Mouse (Mus musculus) stomach, embryonic 15.5 days (tissue): ENCODE data around the gene Cenpv. TPM values are rescaled to one million over a fixed set of nuclear protein-coding genes. Genes with fewer than 3 reads are reported as not detected.

Experiments
- ATAC-seq: fragments of 200-750 bp; cut with Nextera tagmentation; 2 replicates; pipeline ENCODE4 v1.8.0; 2017; ENCODE audit warnings: low read depth, moderate number of reproducible peaks, moderate TSS enrichment; ENCODE audit not compliant: insufficient read depth, low FRiP score
- H3K27ac ChIP-seq: fragments of 300-500 bp; sonication (generic); 2 replicates; pipeline ENCODE4 v1.5.1; 2015; ENCODE audit warnings: mild to moderate bottlenecking, inconsistent platforms
- H3K27me3 ChIP-seq: fragments of 300-500 bp; sonication (generic); replicated peaks from 2 replicates; pipeline ENCODE4 v1.6.1; 2015; ENCODE audit warnings: inconsistent platforms
- H3K36me3 ChIP-seq: fragments of 300-500 bp; sonication (generic); 2 replicates; pipeline ENCODE4 v1.6.1; 2015; ENCODE audit warnings: inconsistent platforms
- H3K4me1 ChIP-seq: fragments of 300-500 bp; sonication (generic); 2 replicates; pipeline ENCODE4 v1.6.1; 2015; ENCODE audit warnings: inconsistent platforms
- H3K4me2 ChIP-seq: fragments of 300-500 bp; sonication (generic); 2 replicates; pipeline ENCODE4 v1.6.1; 2015; ENCODE audit warnings: mild to moderate bottlenecking, inconsistent platforms
- H3K4me3 ChIP-seq: fragments of 300-500 bp; sonication (generic); replicated peaks from 2 replicates; pipeline ENCODE4 v1.5.1; 2015; ENCODE audit warnings: inconsistent platforms
- H3K9ac ChIP-seq: fragments of 300-500 bp; sonication (generic); 2 replicates; pipeline ENCODE4 v1.6.1; 2015; ENCODE audit warnings: inconsistent platforms
- H3K9me3 ChIP-seq: fragments of 300-500 bp; sonication (generic); 2 replicates; pipeline ENCODE4 v1.6.1; 2016; ENCODE audit warnings: inconsistent platforms
- WGBS: fragments of 180-500 bp; shearing (Covaris S2); methylation state at CpG from one replicate; pipeline ENCODE4 v1.1.7; 2015; 5-methylcytosine and 5-hydroxymethylcytosine counted together
- polyA plus RNA-seq: library from polyadenylated mRNA; unstranded; fragments of >200 nt; fragmentation: Nextera tagmentation; extraction: Ambion mirVana; gene quantifications from 2 replicates; pipeline ENCODE4 v1.2.1, GENCODE M21; 2015

Cenpv gene
- polyA plus RNA-seq, 1 experiment from 2014 or later, result 29.0 TPM

- Histone ChIP-seq H3K4me1 (peaks cover 14% of the 10 kb centered on the region), H3K27me3 (no peaks in the 10 kb centered on the region), H3K4me2 (no peak overlapping the region), H3K9ac (no peak overlapping the region), H3K27ac (no peak overlapping the region), H3K4me3 (no peak overlapping the region), H3K36me3 (no peaks in the 10 kb centered on the region), H3K9me3 (no peaks in the 10 kb centered on the region)
- ATAC-seq, result no peak
- 93% methylated on average over 2 of the region's 2 CpGs for WGBS
Measured at GRCm38 (mm10) chr11:62498802-62499201, 40.3 kb downstream of the Cenpv start.

- Histone ChIP-seq H3K4me3 (no peak overlapping the region), H3K36me3 (no peaks in the 10 kb centered on the region), H3K9me3 (no peaks in the 10 kb centered on the region), H3K27ac (no peak overlapping the region), H3K9ac (no peak overlapping the region), H3K27me3 (no peaks in the 10 kb centered on the region), H3K4me1 (peaks cover 14% of the 10 kb centered on the region), H3K4me2 (no peak overlapping the region)
- 42% methylated on average over 3 of the region's 3 CpGs for WGBS
- ATAC-seq, result no peak
Measured at GRCm38 (mm10) chr11:62497181-62497580, 41.9 kb downstream of the Cenpv start.

DNA sequence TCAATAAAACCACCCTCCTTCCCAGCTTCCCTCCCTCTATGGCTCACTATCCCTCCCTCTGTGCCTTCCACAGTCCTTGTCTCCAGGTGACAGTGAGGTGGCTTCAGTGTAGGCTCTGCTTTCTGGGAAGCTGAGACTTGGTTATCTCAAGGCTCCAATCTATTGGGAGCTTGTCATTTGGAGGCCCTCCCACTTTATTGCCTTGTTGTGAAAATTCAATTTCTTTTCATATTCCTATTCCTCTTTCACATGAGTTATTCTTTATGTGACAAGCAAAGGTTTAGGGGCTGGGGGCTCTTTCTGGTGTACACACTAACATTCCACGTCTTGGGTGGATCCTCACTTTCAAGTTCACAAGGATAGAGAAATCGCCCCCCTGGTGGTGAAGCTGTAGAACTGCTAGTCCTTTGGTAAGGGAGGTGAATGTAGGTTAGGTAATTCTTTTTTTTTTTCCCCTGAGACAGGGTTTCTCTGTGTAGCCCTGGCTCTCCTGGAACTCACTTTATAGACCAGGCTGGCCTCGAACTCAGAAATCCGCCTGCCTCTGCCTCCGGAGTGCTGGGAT is 42.8 kb downstream of the Cenpv start:
- no peak overlapping the region for H3K27ac ChIP-seq
- WGBS, result 63% methylated on average over 5 of the region's 5 CpGs
- no peak overlapping the region for H3K4me3 ChIP-seq
- no peaks in the 10 kb centered on the region for H3K9me3 ChIP-seq
- H3K36me3 ChIP-seq, result no peaks in the 10 kb centered on the region
- no peak overlapping the region for H3K9ac ChIP-seq
- ATAC-seq, result no peak
- peaks cover 14% of the 10 kb centered on the region for H3K4me1 ChIP-seq
- H3K4me2 ChIP-seq, result no peak overlapping the region
- H3K27me3 ChIP-seq, result no peaks in the 10 kb centered on the region

DNA sequence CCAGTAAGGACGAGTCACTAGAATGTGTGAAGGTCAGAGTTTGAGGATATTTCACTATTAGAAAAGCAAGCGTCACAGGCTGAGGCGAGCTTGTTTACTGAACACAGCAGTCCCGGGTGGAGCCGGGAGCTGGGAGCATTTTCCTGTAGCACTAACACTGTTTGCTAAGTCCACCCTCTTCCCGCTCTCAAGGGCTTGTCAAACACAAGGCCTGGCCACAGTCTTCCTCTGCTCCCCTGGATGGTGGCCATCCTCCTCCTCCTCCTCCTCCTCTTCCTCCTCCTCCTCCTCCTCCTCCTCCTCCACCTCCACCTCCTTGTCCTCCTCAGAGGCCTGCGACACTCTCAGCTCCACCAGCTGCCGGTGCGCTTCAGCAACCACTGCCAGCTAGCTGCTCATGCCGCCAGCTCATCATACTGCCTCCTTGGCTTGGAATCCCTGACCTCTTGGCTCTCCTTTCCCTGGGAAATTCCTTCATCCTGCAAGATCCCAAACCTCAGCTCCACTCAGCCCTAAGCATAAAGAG is 43.7 kb downstream of the Cenpv start:
- ATAC-seq, result no peak
- H3K27ac ChIP-seq, result peak overlapping the region; percentile 87
- H3K4me1 ChIP-seq, result peaks cover 14% of the 10 kb centered on the region
- no peaks in the 10 kb centered on the region for H3K9me3 ChIP-seq
- H3K4me2 ChIP-seq, result peak overlapping the region; percentile 34
- no peaks in the 10 kb centered on the region for H3K27me3 ChIP-seq
- H3K9ac ChIP-seq, result no peak overlapping the region
- no peak overlapping the region for H3K4me3 ChIP-seq
- H3K36me3 ChIP-seq, result no peaks in the 10 kb centered on the region
- WGBS, result 15% methylated on average over 9 of the region's 10 CpGs

DNA sequence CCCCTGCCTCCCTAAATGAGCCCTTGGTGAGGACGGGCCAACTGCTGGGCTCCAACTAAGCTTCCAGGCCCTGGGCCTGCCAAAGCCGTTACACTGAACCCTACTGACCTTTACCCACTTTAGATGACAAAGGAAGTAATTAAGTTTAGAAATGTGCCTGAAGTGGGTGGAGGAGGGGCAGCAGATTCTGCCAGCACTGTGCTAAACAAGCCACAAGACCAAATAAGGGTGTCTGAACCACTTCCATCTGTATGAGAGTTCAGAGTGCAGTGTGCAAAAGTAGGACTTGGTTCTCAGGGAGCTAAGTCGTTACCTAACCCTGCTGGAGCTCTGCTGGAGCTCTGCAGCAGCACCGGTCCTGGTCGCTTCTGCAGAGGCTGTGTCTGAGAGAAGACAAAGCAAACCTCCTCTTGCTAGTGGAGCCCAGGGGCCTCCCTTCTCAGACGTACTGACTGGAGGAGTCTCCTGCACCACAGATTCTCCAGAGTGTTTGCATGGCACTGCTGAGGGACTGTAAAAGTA is 44.2 kb downstream of the Cenpv start:
- H3K4me3 ChIP-seq, result no peak overlapping the region
- no peaks in the 10 kb centered on the region for H3K27me3 ChIP-seq
- H3K9me3 ChIP-seq, result no peaks in the 10 kb centered on the region
- peak overlapping the region; percentile 34 for H3K4me2 ChIP-seq
- H3K4me1 ChIP-seq, result peaks cover 14% of the 10 kb centered on the region
- no peaks in the 10 kb centered on the region for H3K36me3 ChIP-seq
- H3K9ac ChIP-seq, result no peak overlapping the region
- ATAC-seq, result peak; percentile 79
- peak overlapping the region; percentile 87 for H3K27ac ChIP-seq
- WGBS, result 6% methylated on average over 6 of the region's 6 CpGs

- H3K27me3 ChIP-seq, result no peaks in the 10 kb centered on the region
- H3K9me3 ChIP-seq, result no peaks in the 10 kb centered on the region
- H3K36me3 ChIP-seq, result no peaks in the 10 kb centered on the region
- ATAC-seq, result no peak
- no peak overlapping the region for H3K4me2 ChIP-seq
- WGBS, result 97% methylated on average over 6 of the region's 6 CpGs
- no peak overlapping the region for H3K27ac ChIP-seq
- H3K4me1 ChIP-seq, result peaks cover 14% of the 10 kb centered on the region
- no peak overlapping the region for H3K4me3 ChIP-seq
- no peak overlapping the region for H3K9ac ChIP-seq
Measured at GRCm38 (mm10) chr11:62493701-62494100, 45.4 kb downstream of the Cenpv start.

DNA sequence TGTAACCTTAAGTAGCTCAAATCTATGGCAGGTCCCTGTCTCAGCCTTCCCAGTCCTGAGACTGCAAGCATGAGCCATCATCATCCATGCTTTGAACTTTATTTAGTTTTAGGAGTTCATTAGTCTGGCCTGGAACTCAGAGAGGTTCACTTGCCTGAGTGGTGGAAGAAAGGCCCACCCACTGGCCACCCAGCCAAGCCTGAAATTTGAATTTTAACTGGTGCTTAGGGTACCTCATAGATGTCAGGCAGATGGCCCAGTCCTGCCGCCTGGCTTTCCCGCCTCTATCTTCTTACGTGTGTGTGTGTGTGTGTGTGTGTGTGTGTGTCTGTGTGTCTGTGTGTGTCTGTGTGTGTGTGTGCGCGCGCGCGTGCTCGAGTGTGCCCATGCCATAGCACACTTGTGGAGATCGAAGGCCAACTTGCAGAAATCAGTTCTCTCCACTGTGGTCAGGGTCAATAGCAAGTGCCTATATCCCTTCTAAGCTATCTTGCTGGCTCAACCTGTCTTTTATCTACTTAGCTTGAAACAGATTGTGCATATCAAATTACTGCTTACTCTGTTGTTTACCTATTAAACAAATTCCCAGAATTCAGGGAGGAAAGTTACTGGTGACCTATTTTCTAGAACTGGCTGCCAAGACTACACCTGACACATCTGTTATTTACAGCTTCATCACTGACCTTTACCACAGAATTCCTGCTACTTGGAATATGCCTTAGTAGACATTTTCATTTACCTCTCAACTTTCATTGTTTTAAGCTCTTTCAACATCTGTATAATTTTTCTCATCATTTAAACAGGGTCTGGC is 51.3 kb downstream of the Cenpv start:
- H3K4me1 ChIP-seq, result no peaks in the 10 kb centered on the region
- no peak for ATAC-seq
- H3K36me3 ChIP-seq, result no peaks in the 10 kb centered on the region
- WGBS, result 95% methylated on average over 10 of the region's 10 CpGs
- H3K9ac ChIP-seq, result no peak overlapping the region
- H3K4me3 ChIP-seq, result no peak overlapping the region
- H3K27me3 ChIP-seq, result no peaks in the 10 kb centered on the region
- H3K9me3 ChIP-seq, result no peaks in the 10 kb centered on the region
- no peak overlapping the region for H3K4me2 ChIP-seq
- H3K27ac ChIP-seq, result no peak overlapping the region

- ATAC-seq, result no peak
- 86% methylated on average over 1 of the region's 1 CpGs for WGBS
- Histone ChIP-seq H3K36me3 (no peaks in the 10 kb centered on the region), H3K27ac (no peak overlapping the region), H3K4me1 (no peaks in the 10 kb centered on the region), H3K9me3 (no peaks in the 10 kb centered on the region), H3K4me3 (no peak overlapping the region), H3K27me3 (no peaks in the 10 kb centered on the region), H3K4me2 (no peak overlapping the region), H3K9ac (no peak overlapping the region)
Measured at GRCm38 (mm10) chr11:62486949-62487348, 52.1 kb downstream of the Cenpv start.

- Histone ChIP-seq H3K9me3 (no peaks in the 10 kb centered on the region), H3K4me2 (no peak overlapping the region), H3K4me1 (no peaks in the 10 kb centered on the region), H3K27me3 (no peaks in the 10 kb centered on the region), H3K36me3 (no peaks in the 10 kb centered on the region), H3K4me3 (no peak overlapping the region), H3K9ac (no peak overlapping the region), H3K27ac (no peak overlapping the region)
- ATAC-seq, result no peak
- WGBS, result 75% methylated on average over 5 of the region's 5 CpGs
Measured at GRCm38 (mm10) chr11:62479581-62479980, 59.5 kb downstream of the Cenpv start.

DNA sequence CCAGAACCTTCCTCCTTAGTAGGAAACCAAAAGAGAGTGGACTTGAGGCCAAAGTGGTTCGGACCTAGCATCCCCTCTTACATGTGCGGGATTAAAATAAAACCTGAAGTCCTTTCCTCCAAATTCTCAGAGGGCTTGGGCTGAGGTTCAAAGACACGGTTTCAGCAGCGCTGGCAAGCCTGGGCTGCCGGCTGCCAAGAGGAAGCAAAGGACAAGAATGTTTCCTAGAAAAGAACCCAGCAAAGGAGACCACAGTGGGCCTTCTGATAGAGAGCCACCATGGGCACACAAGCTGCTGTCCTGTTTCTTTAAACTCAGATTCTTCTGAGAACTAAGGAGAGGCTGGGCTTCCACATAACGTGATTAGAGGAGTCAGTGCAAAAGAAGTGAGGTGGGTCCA is 60.1 kb downstream of the Cenpv start:
- Histone ChIP-seq H3K27me3 (no peaks in the 10 kb centered on the region), H3K4me1 (no peaks in the 10 kb centered on the region), H3K27ac (no peak overlapping the region), H3K4me3 (no peak overlapping the region), H3K36me3 (no peaks in the 10 kb centered on the region), H3K9ac (no peak overlapping the region), H3K9me3 (no peaks in the 10 kb centered on the region), H3K4me2 (no peak overlapping the region)
- no peak for ATAC-seq
- 67% methylated on average over 6 of the region's 6 CpGs for WGBS

DNA sequence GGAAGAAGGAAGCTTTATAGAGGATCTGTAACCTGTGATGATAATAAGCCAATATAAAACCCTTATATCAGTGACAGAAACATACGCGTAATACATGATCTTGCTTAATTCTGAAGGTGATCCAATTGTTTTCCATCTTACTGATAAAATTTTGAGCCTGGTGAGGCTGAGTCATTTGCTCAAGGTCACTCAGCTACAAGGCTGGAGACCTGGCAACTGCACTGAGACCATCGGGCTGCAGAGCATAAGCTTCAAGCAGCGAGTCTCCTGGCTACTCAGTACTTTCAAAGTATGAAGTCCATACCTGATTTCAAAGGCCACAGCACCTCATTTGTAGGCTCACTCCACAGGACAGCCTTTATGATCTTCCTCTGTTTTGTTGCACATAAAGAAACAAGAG is 62.9 kb downstream of the Cenpv start:
- no peak for ATAC-seq
- no peaks in the 10 kb centered on the region for H3K27me3 ChIP-seq
- H3K36me3 ChIP-seq, result no peaks in the 10 kb centered on the region
- no peak overlapping the region for H3K4me2 ChIP-seq
- H3K4me1 ChIP-seq, result no peaks in the 10 kb centered on the region
- no peak overlapping the region for H3K4me3 ChIP-seq
- no peak overlapping the region for H3K9ac ChIP-seq
- H3K27ac ChIP-seq, result no peak overlapping the region
- H3K9me3 ChIP-seq, result no peaks in the 10 kb centered on the region
- 89% methylated on average over 4 of the region's 4 CpGs for WGBS
